8 mouse cellular contexts compared by ENCODE assay signal in genomic region chr2:127008469-127008998, GRCm38 (mm10). TPM values are rescaled to one million over a fixed set of nuclear protein-coding genes. Genes with fewer than 3 reads are reported as not detected.
DNase-seq lines count a peak whose midpoint lies in the region; ATAC-seq and TF ChIP-seq lines count a peak whose summit lies in the region.

Ap4e1 (plus strand) TSS chr2:127008717.

- DNase-seq in A20 (ENCODE audit: low read depth, low spot score) (peak; percentile 97), liver (peak; percentile 97)
- DNase-seq in heart, embryonic 10.5 days (ENCODE audit: low spot score) = peak; percentile 95
- peak; percentile 95 to 100 for DNase-seq in spleen, postnatal 4 days (ENCODE audit: low spot score in 2 of 2)

- H3K27me3 ChIP-seq in heart, embryonic 10.5 days (ENCODE audit: insufficient read depth, poor library complexity, severe bottlenecking) = no peaks in the 10 kb centered on the region
- no peaks in the 10 kb centered on the region for H3K27me3 ChIP-seq in kidney, embryonic 15.5 days

- WGBS in heart, embryonic 10.5 days = 1% methylated on average over 40 of the region's 40 CpGs
- WGBS in kidney, embryonic 15.5 days = under 1% methylated on average over 40 of the region's 40 CpGs

- H3K27ac ChIP-seq in bone marrow macrophage, adult 2 months (ENCODE audit: insufficient read depth, low read depth, low read length) = peak within 1 kb of the TSS; percentile 55
- H3K27ac ChIP-seq in embryonic fibroblast, embryonic 13.5 days (ENCODE audit: insufficient read depth, low read length) = peak within 1 kb of the TSS; percentile 65
- H3K27ac ChIP-seq in heart, embryonic 10.5 days = peak within 1 kb of the TSS; percentile 90
- peak within 1 kb of the TSS; percentile 85 for H3K27ac ChIP-seq in kidney, embryonic 15.5 days

- peak; percentile 87 for ATAC-seq in kidney, embryonic 15.5 days (replicated peaks; ENCODE audit: low FRiP score)
- peak; percentile 92 for ATAC-seq in monocyte, adult 5-6 weeks (replicated peaks; ENCODE audit: insufficient number of reproducible peaks, low FRiP score, low TSS enrichment, poor library complexity, severe bottlenecking)

- peak within 1 kb of the TSS; percentile 95 for H3K4me3 ChIP-seq in bone marrow macrophage, adult 2 months (ENCODE audit: insufficient read depth, low read length)
- H3K4me3 ChIP-seq in embryonic fibroblast, embryonic 13.5 days (ENCODE audit: insufficient read depth, low read length) = peak within 1 kb of the TSS; percentile 87
- peak within 1 kb of the TSS; percentile 90 for H3K4me3 ChIP-seq in heart, embryonic 10.5 days
- H3K4me3 ChIP-seq in kidney, embryonic 15.5 days (replicated peaks) = peak within 1 kb of the TSS; percentile 92

- H3K9ac ChIP-seq in kidney, embryonic 15.5 days = peak within 1 kb of the TSS; percentile 78

- no peaks in the 10 kb centered on the region for H3K9me3 ChIP-seq in heart, embryonic 10.5 days
- no peaks in the 10 kb centered on the region for H3K9me3 ChIP-seq in kidney, embryonic 15.5 days (replicated peaks)

- H3K4me1 ChIP-seq in bone marrow macrophage, adult 2 months (ENCODE audit: control insufficient read depth, insufficient read depth, low read length) = peaks cover 5% of the 10 kb centered on the region; the same call in 1 of the 2 replicates
- no peaks in the 10 kb centered on the region; the same call in 1 of the 2 replicates for H3K4me1 ChIP-seq in embryonic fibroblast, embryonic 13.5 days (ENCODE audit: control insufficient read depth, insufficient read depth, low read length)
- H3K4me1 ChIP-seq in heart, embryonic 10.5 days = peaks cover 10% of the 10 kb centered on the region; the same call in 1 of the 2 replicates
- peaks cover 17% of the 10 kb centered on the region for H3K4me1 ChIP-seq in kidney, embryonic 15.5 days

- no peak for TF ChIP-seq POLR2A in bone marrow macrophage, adult 2 months (IDR thresholded peaks at IDR 0.05; ENCODE audit: borderline replicate concordance, low read depth, low read length)
- peak; percentile 93 for TF ChIP-seq POLR2A in embryonic fibroblast, embryonic 13.5 days (IDR thresholded peaks at IDR 0.05; ENCODE audit: low read depth, low read length)

- H3K4me2 ChIP-seq in kidney, embryonic 15.5 days = peak within 1 kb of the TSS; percentile 71

- H3K36me3 ChIP-seq in heart, embryonic 10.5 days = peaks cover 19% of the 10 kb centered on the region
- peaks cover 20% of the 10 kb centered on the region for H3K36me3 ChIP-seq in kidney, embryonic 15.5 days

- TF ChIP-seq CTCF in bone marrow macrophage, adult 2 months (IDR thresholded peaks at IDR 0.05; ENCODE audit: low read depth, low read length) = peak; percentile 95
- TF ChIP-seq CTCF in embryonic fibroblast, embryonic 13.5 days (IDR thresholded peaks at IDR 0.05; ENCODE audit: borderline replicate concordance, insufficient read depth, low read length) = peak; percentile 66; the same call in 1 of the 2 replicates

RNA-seq across cellular contexts. Expression of gene Ap4e1, which starts in this region (rescaled TPM):
- polyA plus RNA-seq in bone marrow macrophage, adult 2 months (2012; ENCODE audit: insufficient read depth, insufficient read length, missing spikeins) = 13.0 and 14.1 TPM in 2 replicates
- polyA plus RNA-seq in embryonic fibroblast, embryonic 13.5 days (2011; ENCODE audit: insufficient read length, low read depth, missing spikeins) = 16.0 and 16.9 TPM in 2 replicates
- 11.3 and 12.5 TPM in 2 replicates for polyA plus RNA-seq in heart, embryonic 10.5 days (2016; fragmentation: Nextera tagmentation; extraction: Ambion mirVana)
- 11.7 and 12.1 TPM in 2 replicates for polyA plus RNA-seq in kidney, embryonic 15.5 days (2015; fragmentation: Nextera tagmentation; extraction: Ambion mirVana)
- 16.6 to 37.9 TPM (median 24.0 TPM) in 3 replicates for total RNA-seq in monocyte, adult 5-6 weeks (2017)

Comparison
In these comparisons a context has a peak if more than half of its experiments do, and no peak if none do; other contexts are left out.
1. Peak in every context shown above with its lines: DNase-seq, ATAC-seq, H3K4me3 ChIP-seq and H3K27ac ChIP-seq.